Mouse (Mus musculus): Measurements from ENCODE around the gene Dars. TPM values are rescaled to one million over a fixed set of nuclear protein-coding genes. Genes with fewer than 3 reads are reported as not detected.
A peak's percentile ranks its signal among the peaks of the same experiment; 100 is the strongest.

The Dars gene
- total RNA-seq, 2 experiments from 2014 or later = 189 to 304 TPM

- peak; percentile 8; the same call in 1 of the 2 replicates for ATAC-seq (replicated peaks; ENCODE audit: poor library complexity, severe bottlenecking)
Measured at GRCm38 (mm10) chr1:128435551-128435950, 18.4 kb upstream of the Dars start.

- no peak for ATAC-seq (replicated peaks; ENCODE audit: poor library complexity, severe bottlenecking)
Measured at GRCm38 (mm10) chr1:128424928-128425327, 7.8 kb upstream of the Dars start.

GRCm38 (mm10) chr1:128417533-128417888, 343 bp upstream of the Dars start:
- ATAC-seq (replicated peaks; ENCODE audit: poor library complexity, severe bottlenecking) = peak; percentile 3; the same call in 1 of the 2 replicates

- no peak for ATAC-seq (replicated peaks; ENCODE audit: poor library complexity, severe bottlenecking)
Measured at GRCm38 (mm10) chr1:128411141-128411540, 6.0 kb downstream of the Dars start.

- no peak for ATAC-seq (replicated peaks; ENCODE audit: poor library complexity, severe bottlenecking)
Measured at GRCm38 (mm10) chr1:128406846-128407245, 10.3 kb downstream of the Dars start.

- no peak for ATAC-seq (replicated peaks; ENCODE audit: poor library complexity, severe bottlenecking)
Measured at GRCm38 (mm10) chr1:128405675-128406074, 11.5 kb downstream of the Dars start.

GRCm38 (mm10) chr1:128405041-128405481, 12.1 kb downstream of the Dars start:
- no peak for ATAC-seq (replicated peaks; ENCODE audit: poor library complexity, severe bottlenecking)

- no peak for ATAC-seq (replicated peaks; ENCODE audit: poor library complexity, severe bottlenecking)
Measured at GRCm38 (mm10) chr1:128400926-128401325, 16.2 kb downstream of the Dars start.

GRCm38 (mm10) chr1:128399941-128400915, 16.9 kb downstream of the Dars start:
- no peak for ATAC-seq (replicated peaks; ENCODE audit: poor library complexity, severe bottlenecking)

GRCm38 (mm10) chr1:128398738-128399445, 18.3 kb downstream of the Dars start:
- no peak for ATAC-seq (replicated peaks; ENCODE audit: poor library complexity, severe bottlenecking)

GRCm38 (mm10) chr1:128394657-128395056, 22.5 kb downstream of the Dars start:
- no peak for ATAC-seq (replicated peaks; ENCODE audit: poor library complexity, severe bottlenecking)

GRCm38 (mm10) chr1:128392382-128392781, 24.8 kb downstream of the Dars start:
- no peak for ATAC-seq (replicated peaks; ENCODE audit: poor library complexity, severe bottlenecking)

- peak; percentile 99 for ATAC-seq (replicated peaks; ENCODE audit: poor library complexity, severe bottlenecking)
Measured at GRCm38 (mm10) chr1:128386487-128386886, 30.7 kb downstream of the Dars start.

GRCm38 (mm10) chr1:128376841-128377240, 40.3 kb downstream of the Dars start:
- ATAC-seq (replicated peaks; ENCODE audit: poor library complexity, severe bottlenecking) = no peak

GRCm38 (mm10) chr1:128372143-128372860, 44.9 kb downstream of the Dars start:
- peak; percentile 31; the same call in 1 of the 2 replicates for ATAC-seq (replicated peaks; ENCODE audit: poor library complexity, severe bottlenecking)

GRCm38 (mm10) chr1:128368732-128369441, 48.3 kb downstream of the Dars start:
- ATAC-seq (replicated peaks; ENCODE audit: poor library complexity, severe bottlenecking) = peak; percentile 85

- no peak for ATAC-seq (replicated peaks; ENCODE audit: poor library complexity, severe bottlenecking)
Measured at GRCm38 (mm10) chr1:128360601-128361000, 56.6 kb downstream of the Dars start.

GRCm38 (mm10) chr1:128359554-128360376, 57.4 kb downstream of the Dars start, which contains the start of gene Mcm6:
Mcm6 (minus strand) TSS chr1:128359664.
- peak; percentile 87 for ATAC-seq (replicated peaks; ENCODE audit: poor library complexity, severe bottlenecking)
